In genomic region chr15:7397818-7398608, GRCm38 (mm10) we compare ENCODE assay signal across 8 mouse cellular contexts. TPM values are rescaled to one million over a fixed set of nuclear protein-coding genes. Genes with fewer than 3 reads are reported as not detected.
DNase-seq lines count a peak whose midpoint lies in the region; ATAC-seq lines count a peak whose summit lies in the region.

Egflam (minus strand) TSS chr15:7398395.

- no peaks in the 10 kb centered on the region for H3K36me3 ChIP-seq in intestine, embryonic 14.5 days (ENCODE audit: control insufficient read depth, insufficient read depth, low read length)
- no peaks in the 10 kb centered on the region for H3K36me3 ChIP-seq in stomach, embryonic 15.5 days

- intact Hi-C loops in heart, postnatal 25 days (cut with DNase I), result no loop called here

- peak within 1 kb of the TSS; percentile 84 for H3K27ac ChIP-seq in intestine, embryonic 14.5 days (ENCODE audit: low read depth)
- peak within 1 kb of the TSS; percentile 81 for H3K27ac ChIP-seq in stomach, embryonic 15.5 days

- peak; percentile 83 for ATAC-seq in intestine, embryonic 14.5 days (replicated peaks; ENCODE audit: low FRiP score, low TSS enrichment, low read depth)
- peak; percentile 78; the same call in 1 of the 2 replicates for ATAC-seq in stomach, embryonic 15.5 days (ENCODE audit: insufficient read depth, low FRiP score, low read depth)

- H3K27me3 ChIP-seq in intestine, embryonic 14.5 days (replicated peaks; ENCODE audit: control insufficient read depth, insufficient read depth, low read length), result peaks cover 3% of the 10 kb centered on the region; the same call in 1 of the 2 replicates
- H3K27me3 ChIP-seq in stomach, embryonic 15.5 days (replicated peaks), result no peaks in the 10 kb centered on the region; the same call in 1 of the 2 replicates

- WGBS in intestine, embryonic 14.5 days, result under 1% methylated on average over 58 of the region's 62 CpGs
- under 1% methylated on average over 59 of the region's 62 CpGs for WGBS in stomach, embryonic 15.5 days

- H3K4me3 ChIP-seq in intestine, embryonic 14.5 days (ENCODE audit: low read depth, low read length), result peak within 1 kb of the TSS; percentile 70
- peak within 1 kb of the TSS; percentile 61 for H3K4me3 ChIP-seq in stomach, embryonic 15.5 days (replicated peaks)

- H3K9me3 ChIP-seq in intestine, embryonic 14.5 days (ENCODE audit: control insufficient read depth, low read length), result no peaks in the 10 kb centered on the region
- no peaks in the 10 kb centered on the region for H3K9me3 ChIP-seq in stomach, embryonic 15.5 days

- peak; percentile 88 for DNase-seq in heart, adult 11 months
- DNase-seq in heart, postnatal 25 days (ENCODE audit: low spot score), result no peak
- DNase-seq in adrenal gland, postnatal 10 days, result peak; percentile 48
- no peak for DNase-seq in gastrocnemius, adult 18-20 months (ENCODE audit: low spot score)
- peak; percentile 85 for DNase-seq in intestine, embryonic 14.5 days (ENCODE audit: low spot score)
- peak; percentile 15 for DNase-seq in lung, postnatal 36 days
- no peak for DNase-seq in layer of hippocampus, postnatal 36 days

- H3K9ac ChIP-seq in intestine, embryonic 14.5 days (ENCODE audit: low read length), result peak within 1 kb of the TSS; percentile 75
- peak within 1 kb of the TSS; percentile 57; the same call in 1 of the 2 replicates for H3K9ac ChIP-seq in stomach, embryonic 15.5 days

- H3K4me2 ChIP-seq in intestine, embryonic 14.5 days (ENCODE audit: low read length), result peak within 1 kb of the TSS; percentile 71
- H3K4me2 ChIP-seq in stomach, embryonic 15.5 days, result peak within 1 kb of the TSS; percentile 91

- peaks cover 7% of the 10 kb centered on the region for H3K4me1 ChIP-seq in intestine, embryonic 14.5 days (replicated peaks; ENCODE audit: control insufficient read depth, insufficient read depth, low read length)
- peaks cover 7% of the 10 kb centered on the region for H3K4me1 ChIP-seq in stomach, embryonic 15.5 days

RNA-seq across cellular contexts. Expression of gene Egflam, which starts in this region (rescaled TPM):
- total RNA-seq in heart, postnatal 25 days (2021), result 1 to 10 TPM; 7.7 to 8.7 TPM
- 1 to 10 TPM; 7.2 to 7.5 TPM for total RNA-seq in adrenal gland, postnatal 10 days (2021)
- 10 to 100 TPM; 12.2 to 16.9 TPM for total RNA-seq in gastrocnemius, adult 18-20 months (2021)
- polyA plus RNA-seq in intestine, embryonic 14.5 days (2014; fragmentation: Nextera tagmentation; extraction: Ambion mirVana), result 23.7 and 25.0 TPM in 2 replicates
- polyA plus RNA-seq in stomach, embryonic 15.5 days (2015; fragmentation: Nextera tagmentation; extraction: Ambion mirVana), result 19.0 and 19.8 TPM in 2 replicates
- total RNA-seq in layer of hippocampus, postnatal 36 days (2021), result 1 to 10 TPM; 1.9 to 2.6 TPM

Comparison
In these comparisons a context has a peak if more than half of its experiments do, and no peak if none do; other contexts are left out.
1. DNase-seq: peak in heart, adult 11 months (single experiment), adrenal gland, postnatal 10 days (single experiment), intestine, embryonic 14.5 days (single experiment) and lung, postnatal 36 days (single experiment); none in heart, postnatal 25 days (single experiment), gastrocnemius, adult 18-20 months (single experiment) and layer of hippocampus, postnatal 36 days (0 of 2).